Mouse (Mus musculus) bone marrow, adult 2 months (tissue): Measurements from ENCODE around the gene Arhgef11. TPM values are rescaled to one million over a fixed set of nuclear protein-coding genes. Genes with fewer than 3 reads are reported as not detected.
A peak's percentile ranks its signal among the peaks of the same experiment; 100 is the strongest.

ENCODE experiments used
- H3K27ac ChIP-seq: fragments of 200-500 bp; 2 replicates; pipeline ENCODE4 v1.5.1; 2012; ENCODE audit warnings: low read depth, mild to moderate bottlenecking, control low read depth, inconsistent platforms, low read length; ENCODE audit not compliant: control insufficient read depth, poor library complexity, insufficient read depth
- H3K4me1 ChIP-seq: fragments of 200-500 bp; 2 replicates; pipeline ENCODE4 v1.6.1; 2011; ENCODE audit warnings: low read length; ENCODE audit not compliant: control insufficient read depth, insufficient read depth
- H3K4me3 ChIP-seq: fragments of 200-500 bp; replicated peaks from 2 replicates; pipeline ENCODE3; 2011; ENCODE audit warnings: mild to moderate bottlenecking, low read depth, low read length, control low read depth; ENCODE audit not compliant: control insufficient read depth
- CTCF ChIP-seq: fragments of 200-500 bp; IDR thresholded peaks from 2 replicates; pipeline ENCODE4 v1.5.1; 2011; ENCODE audit warnings: low read length, control low read depth; ENCODE audit not compliant: control insufficient read depth, insufficient read depth
- POLR2A ChIP-seq: fragments of 200-500 bp; IDR thresholded peaks from 2 replicates; pipeline ENCODE4 v1.6.1; 2011; ENCODE audit warnings: low read depth, mild to moderate bottlenecking, control low read depth, low read length, borderline replicate concordance; ENCODE audit not compliant: control insufficient read depth
- WGBS: fragments of 180-500 bp; shearing (Covaris S2); methylation state at CpG from one replicate; pipeline ENCODE4 v1.1.7; 2018; 5-methylcytosine and 5-hydroxymethylcytosine counted together
- polyA plus RNA-seq: library from polyadenylated mRNA; stranded (reverse); fragments of >200 nt; gene quantifications from 2 replicates; pipeline ENCODE4 v1.2.4, GENCODE M21; 2011; ENCODE audit warnings: low replicate concordance; ENCODE audit not compliant: missing spikeins, insufficient read depth, insufficient read length

Arhgef11 gene
- polyA plus RNA-seq, 1 experiment: 4.5 TPM

DNA sequence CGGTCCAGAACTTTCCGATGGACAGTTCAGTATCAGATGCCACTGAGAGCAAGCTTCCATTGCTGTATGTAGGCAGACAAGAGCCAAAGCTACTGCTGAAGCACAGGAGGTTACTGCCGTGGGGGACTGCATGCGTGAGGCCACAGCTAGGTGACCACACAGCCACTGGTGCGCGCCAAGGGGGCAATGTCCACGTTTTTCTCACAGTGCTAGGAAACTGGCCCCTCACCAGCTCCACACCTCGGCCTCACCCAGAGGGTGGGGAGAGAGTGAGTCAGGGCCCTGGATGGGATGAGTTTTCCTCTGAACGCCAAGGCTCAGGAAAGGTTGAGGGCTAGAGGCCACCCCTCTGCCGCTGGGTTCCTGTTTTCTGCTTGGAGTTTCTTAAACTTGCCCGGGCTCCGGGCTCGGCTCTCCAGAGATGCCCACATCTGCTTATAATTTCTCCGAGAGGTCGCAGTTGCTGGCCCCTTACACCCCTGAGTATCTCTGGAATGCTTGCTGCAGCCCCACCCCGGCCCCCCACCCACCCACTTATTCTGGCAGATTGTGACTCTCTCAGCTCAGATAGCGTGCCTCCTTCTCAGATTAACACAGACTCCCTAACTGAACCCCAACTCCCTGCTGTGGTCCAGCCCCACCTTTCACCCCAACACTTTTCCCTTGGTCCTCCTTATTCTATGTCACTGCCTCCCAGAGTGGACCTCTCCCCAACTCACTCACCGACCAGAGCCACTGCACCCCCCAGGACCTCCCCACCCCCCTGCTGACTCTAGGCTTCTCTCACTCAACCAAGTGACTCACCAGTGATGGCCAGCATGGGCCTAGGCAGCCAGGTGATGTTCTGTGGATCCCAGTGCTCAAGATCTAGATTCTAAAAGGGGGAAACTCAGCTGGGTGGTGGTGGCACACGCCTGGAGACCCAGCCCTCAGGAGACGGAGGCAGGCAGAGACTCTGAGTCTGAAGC lies 144.3 kb downstream of the Arhgef11 start:
- WGBS: 46% methylated on average over 20 of the region's 20 CpGs
- H3K27ac ChIP-seq: no peak overlapping the region
- no peak overlapping the region for H3K4me3 ChIP-seq
- TF ChIP-seq CTCF: no peak
- no peak for TF ChIP-seq POLR2A
- H3K4me1 ChIP-seq: peaks cover 3% of the 10 kb centered on the region

DNA sequence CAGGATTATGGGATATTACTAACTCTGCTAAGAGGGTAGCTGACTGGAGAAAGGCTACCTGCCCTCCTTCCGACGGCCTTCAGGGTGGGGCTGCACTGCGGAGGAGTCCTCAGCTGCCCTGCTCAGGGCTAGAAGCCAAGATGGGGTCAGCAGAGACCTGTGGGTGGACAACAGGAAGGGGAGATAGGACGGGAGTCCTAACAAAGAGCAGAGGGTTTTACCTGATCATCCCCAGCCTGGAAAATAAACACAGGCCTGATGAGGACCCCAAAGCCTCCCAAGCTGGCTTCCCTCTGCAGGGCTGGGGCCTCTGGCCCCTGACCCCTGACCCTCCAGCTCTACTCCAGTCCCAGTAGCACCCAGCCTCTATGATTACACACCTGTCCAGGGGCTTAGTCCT lies 145.8 kb downstream of the Arhgef11 start:
- WGBS: 58% methylated on average over 4 of the region's 4 CpGs
- H3K27ac ChIP-seq: no peak overlapping the region
- H3K4me3 ChIP-seq: no peak overlapping the region
- peaks cover 4% of the 10 kb centered on the region for H3K4me1 ChIP-seq
- TF ChIP-seq CTCF (no peak), POLR2A (no peak)

DNA sequence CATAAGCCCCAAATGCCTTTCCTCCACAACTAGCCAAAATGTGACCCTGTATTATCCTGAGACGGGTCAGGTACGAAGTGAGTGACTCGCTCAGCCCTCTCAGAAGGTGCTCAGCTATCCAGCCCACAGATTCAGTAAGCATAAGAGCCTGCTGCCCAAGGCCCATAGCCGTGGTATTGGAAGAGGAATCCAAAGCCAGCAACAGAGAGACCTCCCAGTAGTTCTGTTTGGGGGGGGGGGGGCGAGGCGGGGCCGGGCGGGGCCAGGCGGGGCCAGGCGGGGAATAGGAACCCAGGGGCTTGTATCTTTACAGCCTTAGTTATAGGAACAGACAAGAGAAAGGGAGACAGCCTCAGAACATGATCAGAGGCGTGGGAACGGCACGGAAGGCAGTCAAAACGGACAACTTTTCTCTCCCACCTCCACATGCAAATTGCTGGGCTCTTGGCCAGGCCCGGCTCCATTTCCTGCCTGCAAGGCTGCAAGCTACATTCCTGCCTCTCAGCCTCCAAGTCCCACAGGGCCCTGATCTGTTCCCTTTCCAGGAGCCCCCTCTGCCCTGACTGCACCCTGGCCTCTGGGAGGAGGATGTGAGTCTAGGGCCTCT lies 146.4 kb downstream of the Arhgef11 start:
- 13% methylated on average over 15 of the region's 15 CpGs for WGBS
- TF ChIP-seq POLR2A (no peak), CTCF (no peak)
- H3K4me3 ChIP-seq: no peak overlapping the region
- H3K27ac ChIP-seq: no peak overlapping the region
- H3K4me1 ChIP-seq: peaks cover 4% of the 10 kb centered on the region

DNA sequence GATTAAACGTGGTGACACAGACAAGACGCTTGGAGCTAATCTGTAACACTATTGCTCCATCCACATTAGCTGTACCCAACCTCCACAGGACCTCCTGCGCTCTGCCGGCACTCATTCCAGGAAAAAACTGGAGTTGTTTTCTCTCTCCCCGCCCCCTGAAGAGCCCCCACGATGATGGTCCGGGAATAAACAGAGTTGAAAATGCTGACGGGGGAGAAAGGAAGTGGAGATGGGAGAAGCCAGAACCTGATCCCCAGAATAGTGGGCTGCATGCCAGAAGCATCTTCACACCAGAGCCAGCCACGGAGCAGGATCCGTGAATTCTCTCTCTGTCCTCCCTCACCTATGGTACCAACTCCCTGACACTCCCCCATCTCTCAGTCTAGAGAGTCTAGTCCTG lies 147.1 kb downstream of the Arhgef11 start:
- TF ChIP-seq POLR2A (no peak), CTCF (no peak)
- H3K4me3 ChIP-seq: no peak overlapping the region
- no peak overlapping the region for H3K27ac ChIP-seq
- WGBS: 9% methylated on average over 10 of the region's 10 CpGs
- peaks cover 4% of the 10 kb centered on the region for H3K4me1 ChIP-seq

DNA sequence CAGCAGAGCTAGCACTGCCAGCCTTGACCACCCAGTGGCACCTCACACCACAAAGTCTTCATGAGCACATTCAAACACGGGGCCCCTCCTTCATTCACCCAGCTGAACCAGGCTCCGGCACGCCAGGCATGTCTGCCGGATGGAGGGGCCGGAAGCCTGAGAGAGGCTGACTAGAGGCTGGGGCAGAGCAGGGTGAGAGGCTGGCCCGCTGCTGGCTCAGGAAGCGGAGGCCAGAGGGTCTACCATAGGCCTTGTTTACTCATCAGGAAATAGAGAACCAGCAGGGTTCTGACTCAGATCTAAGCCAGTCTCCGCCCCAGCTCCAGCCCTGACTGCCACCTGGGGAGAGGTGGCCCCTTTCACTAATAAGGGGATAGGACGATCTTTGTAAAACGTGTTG lies 147.7 kb downstream of the Arhgef11 start:
- no peak for TF ChIP-seq CTCF
- no peak for TF ChIP-seq POLR2A
- Histone ChIP-seq H3K4me3 (no peak overlapping the region), H3K27ac (peak overlapping the region; percentile 2; the same call in 1 of the 2 replicates), H3K4me1 (peaks cover 4% of the 10 kb centered on the region)
- 3% methylated on average over 10 of the region's 10 CpGs for WGBS

DNA sequence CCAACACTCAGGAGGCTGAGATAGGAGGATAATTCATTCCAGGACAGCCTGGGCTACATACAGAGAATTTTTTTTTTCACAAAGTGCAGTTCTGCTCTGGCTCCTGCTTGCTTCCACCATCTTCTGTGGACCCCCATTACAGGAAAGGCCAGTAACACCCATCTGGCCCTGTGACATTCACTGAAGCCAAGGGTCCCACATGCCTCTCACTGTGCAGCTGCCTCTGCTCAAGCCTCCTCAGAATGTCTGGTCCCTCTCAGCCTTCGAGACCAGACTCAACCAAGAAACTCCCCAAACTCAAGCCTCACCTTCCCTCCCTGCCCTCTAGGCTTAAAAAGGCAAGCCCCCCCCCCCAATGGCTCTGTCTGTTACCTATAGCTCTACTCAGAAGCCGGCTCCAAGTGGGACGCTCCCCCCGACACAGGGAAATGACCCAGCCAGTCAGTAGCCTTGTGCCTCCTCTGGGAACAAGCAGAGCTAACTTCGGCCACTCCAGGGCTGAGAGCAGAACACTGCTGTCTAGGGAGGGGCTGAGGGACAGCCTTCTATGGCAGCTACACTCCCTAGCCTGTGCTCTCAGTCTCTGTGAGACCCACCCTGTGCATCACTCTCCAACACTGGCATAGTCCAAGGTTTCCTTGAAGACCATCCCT lies 148.4 kb downstream of the Arhgef11 start:
- H3K27ac ChIP-seq: peak overlapping the region; percentile 19; the same call in 1 of the 2 replicates
- peaks cover 4% of the 10 kb centered on the region for H3K4me1 ChIP-seq
- WGBS: 64% methylated on average over 5 of the region's 5 CpGs
- TF ChIP-seq CTCF (no peak), POLR2A (no peak)
- no peak overlapping the region for H3K4me3 ChIP-seq

DNA sequence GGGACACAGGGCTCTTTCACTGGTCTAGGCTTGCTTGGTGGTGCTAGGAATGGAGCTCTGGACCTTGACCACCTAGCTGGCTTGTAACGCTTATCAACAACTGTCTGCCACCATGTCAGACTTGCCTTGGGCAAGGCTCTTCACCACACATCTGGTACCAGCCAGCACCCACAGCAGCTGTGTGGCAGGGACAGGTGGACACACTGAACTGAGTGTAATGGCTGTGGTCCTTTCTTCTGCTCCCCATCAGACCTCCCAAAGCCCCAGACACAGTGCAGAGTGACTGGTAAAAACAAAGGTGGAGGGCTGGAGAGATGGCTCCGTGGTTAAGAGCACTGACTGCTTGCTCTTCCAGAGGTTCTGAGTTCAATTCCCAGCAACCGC lies 148.9 kb downstream of the Arhgef11 start:
- H3K4me1 ChIP-seq: peaks cover 4% of the 10 kb centered on the region
- no peak overlapping the region for H3K4me3 ChIP-seq
- WGBS: 63% methylated on average over 3 of the region's 3 CpGs
- peak overlapping the region; percentile 19; the same call in 1 of the 2 replicates for H3K27ac ChIP-seq
- TF ChIP-seq POLR2A: no peak
- no peak for TF ChIP-seq CTCF

DNA sequence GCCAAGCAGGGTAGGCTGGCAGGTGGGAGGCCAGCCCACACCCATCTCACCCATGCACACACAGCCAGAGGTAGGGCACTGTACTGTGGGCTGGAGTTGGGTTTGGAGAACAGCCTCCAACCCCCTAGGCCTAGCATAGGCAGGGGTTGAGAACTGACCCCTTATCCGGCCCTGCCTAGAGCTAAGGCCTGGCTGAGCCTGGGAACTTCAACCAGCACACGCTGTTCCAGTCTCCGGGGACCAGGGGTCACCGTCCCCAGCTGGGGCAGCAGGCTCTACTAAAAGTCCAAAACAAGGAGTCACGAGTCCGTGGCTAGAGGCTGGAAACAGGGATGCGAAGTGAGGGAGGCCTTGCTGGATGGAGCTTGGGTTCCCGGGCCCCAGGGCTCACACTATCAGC lies 150.4 kb downstream of the Arhgef11 start:
- Histone ChIP-seq H3K4me1 (peaks cover 4% of the 10 kb centered on the region), H3K27ac (peak overlapping the region; percentile 49), H3K4me3 (peak overlapping the region; percentile 7)
- WGBS: 26% methylated on average over 8 of the region's 8 CpGs
- no peak for TF ChIP-seq CTCF
- TF ChIP-seq POLR2A: no peak
